Mouse (Mus musculus) CH12.LX (cell line): ENCODE measurements around the gene Siah2. TPM values are rescaled to one million over a fixed set of nuclear protein-coding genes. Genes with fewer than 3 reads are reported as not detected.

ENCODE experiments used
- DNase-seq: peaks from one replicate; pipeline ENCODE4 v3.0.0-alpha.2; 2013; ENCODE audit errors: extremely low read depth
- H3K27ac ChIP-seq: 2 replicates; pipeline ENCODE4 v1.5.1; 2012; ENCODE audit warnings: low read depth, mild to moderate bottlenecking, control low read depth, moderate library complexity; ENCODE audit not compliant: insufficient read depth
- H3K27me3 ChIP-seq: replicated peaks from 2 replicates; pipeline ENCODE3; 2012; ENCODE audit warnings: inconsistent platforms
- H3K36me3 ChIP-seq, 2 experiments: replicated peaks in 1 of 2; 2 replicates each; pipeline versions ENCODE3 to v1.6.1; 2012; ENCODE audit warnings: inconsistent platforms in 1 of 2, low read length in 1 of 2, mild to moderate bottlenecking in 1 of 2, mixed read lengths in 1 of 2, moderate library complexity in 1 of 2; ENCODE audit not compliant: control insufficient read depth in 1 of 2, insufficient read depth in 1 of 2
- H3K4me1 ChIP-seq, 2 experiments: 2 replicates each; pipeline ENCODE4 v1.6.1; 2012; ENCODE audit warnings: inconsistent platforms in 1 of 2, moderate library complexity in 1 of 2; ENCODE audit not compliant: insufficient read depth in 2 of 2, control insufficient read depth in 1 of 2
- H3K4me2 ChIP-seq: 2 replicates; pipeline ENCODE4 v1.6.1; 2012; ENCODE audit warnings: low read depth, mild to moderate bottlenecking, control low read depth; ENCODE audit not compliant: poor library complexity, insufficient read depth, severe bottlenecking
- H3K4me3 ChIP-seq, 3 experiments: fragments of 150-350 bp in 1 of 3; sonication (generic) in 1 of 3; replicated peaks in 1 of 3; 2 replicates each; pipeline versions ENCODE3 to v1.5.1; 2011 to 2012; ENCODE audit warnings: low read depth in 2 of 3, low read length in 2 of 3, mild to moderate bottlenecking in 2 of 3, moderate library complexity in 2 of 3, control low read depth in 1 of 3, improper control_type of control experiment in 1 of 3, inconsistent platforms in 1 of 3, mixed read lengths in 1 of 3; ENCODE audit not compliant: poor library complexity in 1 of 3
- H3K79me2 ChIP-seq: replicated peaks from 2 replicates; pipeline ENCODE4 v1.6.1; 2012; ENCODE audit warnings: mild to moderate bottlenecking, moderate library complexity; ENCODE audit not compliant: control insufficient read depth, poor library complexity, insufficient read depth, severe bottlenecking; ENCODE audit errors: extremely low read depth
- H3K9ac ChIP-seq: 2 replicates; pipeline ENCODE4 v1.6.1; 2012; ENCODE audit warnings: low read depth, mild to moderate bottlenecking, control low read depth, moderate library complexity; ENCODE audit not compliant: insufficient read depth
- H3K9me3 ChIP-seq: replicated peaks from 2 replicates; pipeline ENCODE3; 2012; ENCODE audit warnings: low read length, inconsistent platforms, mixed read lengths
- BHLHE40 ChIP-seq: IDR thresholded peaks from 2 replicates; pipeline ENCODE4 v1.6.1; 2011; ENCODE audit warnings: mild to moderate bottlenecking, low read depth, low read length, improper control_type of control experiment
- CHD1 ChIP-seq: IDR thresholded peaks from 2 replicates; pipeline ENCODE4 v1.6.1; 2012; ENCODE audit warnings: low read depth, low read length, improper control_type of control experiment, inconsistent platforms
- CHD2 ChIP-seq: IDR thresholded peaks from 2 replicates; pipeline ENCODE4 v1.6.1; 2011; ENCODE audit warnings: low read length, improper control_type of control experiment
- CTCF ChIP-seq, 2 experiments: IDR thresholded peaks in 1 of 2; conservative IDR thresholded peaks in 1 of 2; 2 replicates each; pipeline ENCODE4 v1.5.1; 2011 to 2012; ENCODE audit warnings: low read depth in 2 of 2, low read length in 2 of 2, improper control_type of control experiment in 1 of 2, inconsistent platforms in 1 of 2, mild to moderate bottlenecking in 1 of 2, moderate library complexity in 1 of 2
- E2F4 ChIP-seq: IDR thresholded peaks from 2 replicates; pipeline ENCODE4 v1.6.1; 2011; ENCODE audit warnings: low read depth, low read length, improper control_type of control experiment; ENCODE audit not compliant: insufficient replicate concordance
- ELF1 ChIP-seq: IDR thresholded peaks from 2 replicates; pipeline ENCODE4 v1.6.1; 2014; ENCODE audit warnings: low read depth, mild to moderate bottlenecking, inconsistent platforms, low read length, improper control_type of control experiment
- EP300 ChIP-seq: IDR thresholded peaks from 2 replicates; pipeline ENCODE4 v1.6.1; 2011; ENCODE audit warnings: low read length, improper control_type of control experiment
- ETS1 ChIP-seq: conservative IDR thresholded peaks from 2 replicates; pipeline ENCODE4 v1.6.1; 2012; ENCODE audit warnings: low read depth, mild to moderate bottlenecking, inconsistent platforms, low read length, improper control_type of control experiment, moderate library complexity
- GABPA ChIP-seq: IDR thresholded peaks from 2 replicates; pipeline ENCODE4 v1.6.1; 2012; ENCODE audit warnings: low read depth, low read length, improper control_type of control experiment, inconsistent platforms; ENCODE audit not compliant: insufficient replicate concordance
- HCFC1 ChIP-seq: IDR thresholded peaks from 2 replicates; pipeline ENCODE4 v1.6.1; 2012; ENCODE audit warnings: low read depth, mild to moderate bottlenecking, inconsistent platforms, low read length, improper control_type of control experiment
- IRF4 ChIP-seq: IDR thresholded peaks from 2 replicates; pipeline ENCODE4 v1.6.1; 2014; ENCODE audit warnings: low read depth, mild to moderate bottlenecking, inconsistent platforms, low read length, improper control_type of control experiment
- JUN ChIP-seq: IDR thresholded peaks from 2 replicates; pipeline ENCODE4 v1.6.1; 2011; ENCODE audit warnings: low read depth, mild to moderate bottlenecking, low read length, improper control_type of control experiment, moderate library complexity; ENCODE audit not compliant: insufficient read depth
- JUND ChIP-seq: conservative IDR thresholded peaks from 2 replicates; pipeline ENCODE4 v1.6.1; 2011; ENCODE audit warnings: low read depth, low read length, improper control_type of control experiment
- KAT2A ChIP-seq: IDR thresholded peaks from 2 replicates; pipeline ENCODE4 v1.6.1; 2012; ENCODE audit warnings: low read length, improper control_type of control experiment, inconsistent platforms; ENCODE audit not compliant: insufficient replicate concordance
- MAFK ChIP-seq: IDR thresholded peaks from 2 replicates; pipeline ENCODE4 v1.6.1; 2011; ENCODE audit warnings: low read length, improper control_type of control experiment; ENCODE audit not compliant: insufficient replicate concordance
- MAX ChIP-seq: IDR thresholded peaks from 2 replicates; pipeline ENCODE4 v1.6.1; 2011; ENCODE audit warnings: low read length, improper control_type of control experiment
- MAZ ChIP-seq: IDR thresholded peaks from 2 replicates; pipeline ENCODE4 v1.6.1; 2012; ENCODE audit warnings: low read depth, mild to moderate bottlenecking, inconsistent platforms, low read length, improper control_type of control experiment, moderate library complexity
- MEF2A ChIP-seq: IDR thresholded peaks from 2 replicates; pipeline ENCODE4 v1.6.1; 2014; ENCODE audit warnings: low read depth, mild to moderate bottlenecking, inconsistent platforms, low read length, improper control_type of control experiment, borderline replicate concordance
- MXI1 ChIP-seq: IDR thresholded peaks from 2 replicates; pipeline ENCODE4 v1.6.1; 2011; ENCODE audit warnings: mild to moderate bottlenecking, low read depth, low read length, improper control_type of control experiment
- MYC ChIP-seq: IDR thresholded peaks from 2 replicates; pipeline ENCODE4 v1.6.1; 2011; ENCODE audit warnings: low read depth, mild to moderate bottlenecking, improper control_type of control experiment, low read length
- NELFE ChIP-seq: IDR thresholded peaks from 2 replicates; pipeline ENCODE4 v1.6.1; 2011; ENCODE audit warnings: low read depth, low read length, improper control_type of control experiment
- NRF1 ChIP-seq: IDR thresholded peaks from 2 replicates; pipeline ENCODE4 v1.6.1; 2014; ENCODE audit warnings: low read depth, mild to moderate bottlenecking, inconsistent platforms, low read length, improper control_type of control experiment, moderate library complexity
- PAX5 ChIP-seq: IDR thresholded peaks from 2 replicates; pipeline ENCODE4 v1.6.1; 2012; ENCODE audit warnings: low read length, inconsistent platforms, mixed read lengths
- POLR2A ChIP-seq: IDR thresholded peaks from 2 replicates; pipeline ENCODE4 v1.6.1; 2011; ENCODE audit warnings: low read depth, mild to moderate bottlenecking, improper control_type of control experiment, low read length
- POLR2AphosphoS2 ChIP-seq: IDR thresholded peaks from 2 replicates; pipeline ENCODE4 v1.6.1; 2011; ENCODE audit warnings: low read depth, low read length, improper control_type of control experiment
- RAD21 ChIP-seq: IDR thresholded peaks from 2 replicates; pipeline ENCODE4 v1.6.1; 2011; ENCODE audit warnings: low read depth, mild to moderate bottlenecking, low read length, improper control_type of control experiment, moderate library complexity
- RCOR1 ChIP-seq: conservative IDR thresholded peaks from 2 replicates; pipeline ENCODE4 v1.6.1; 2012; ENCODE audit warnings: low read depth, mild to moderate bottlenecking, inconsistent platforms, low read length, improper control_type of control experiment
- SIN3A ChIP-seq: IDR thresholded peaks from 2 replicates; pipeline ENCODE4 v1.6.1; 2012; ENCODE audit warnings: low read length, improper control_type of control experiment, inconsistent platforms
- SMC3 ChIP-seq: IDR thresholded peaks from 2 replicates; pipeline ENCODE4 v1.6.1; 2011; ENCODE audit warnings: low read depth, low read length, improper control_type of control experiment
- TBP ChIP-seq: conservative IDR thresholded peaks from 2 replicates; pipeline ENCODE4 v1.6.1; 2011; ENCODE audit warnings: low read depth, low read length, improper control_type of control experiment
- TCF12 ChIP-seq: IDR thresholded peaks from 2 replicates; pipeline ENCODE4 v1.6.1; 2014; ENCODE audit warnings: low read depth, mild to moderate bottlenecking, inconsistent platforms, low read length, improper control_type of control experiment
- UBTF ChIP-seq: IDR thresholded peaks from 2 replicates; pipeline ENCODE4 v1.6.1; 2012; ENCODE audit warnings: low read depth, mild to moderate bottlenecking, inconsistent platforms, low read length, improper control_type of control experiment, moderate library complexity
- USF1 ChIP-seq: IDR thresholded peaks from 2 replicates; pipeline ENCODE4 v1.6.1; 2014; ENCODE audit warnings: low read depth, mild to moderate bottlenecking, inconsistent platforms, low read length, improper control_type of control experiment
- USF2 ChIP-seq: conservative IDR thresholded peaks from 2 replicates; pipeline ENCODE4 v1.6.1; 2011; ENCODE audit warnings: low read depth, low read length, improper control_type of control experiment
- ZC3H11A ChIP-seq: IDR thresholded peaks from 2 replicates; pipeline ENCODE4 v1.6.1; 2012; ENCODE audit warnings: low read depth, mild to moderate bottlenecking, inconsistent platforms, low read length, improper control_type of control experiment
- ZKSCAN1 ChIP-seq: IDR thresholded peaks from 2 replicates; pipeline ENCODE4 v1.6.1; 2012; ENCODE audit warnings: low read depth, inconsistent platforms, low read length, improper control_type of control experiment, borderline replicate concordance
- ZMIZ1 ChIP-seq: IDR thresholded peaks from 2 replicates; pipeline ENCODE4 v1.6.1; 2012; ENCODE audit warnings: low read depth, mild to moderate bottlenecking, inconsistent platforms, low read length, improper control_type of control experiment
- ZNF384 ChIP-seq: IDR thresholded peaks from 2 replicates; pipeline ENCODE4 v1.6.1; 2012; ENCODE audit warnings: low read depth, low read length, improper control_type of control experiment, inconsistent platforms
- dilution Hi-C: fragments of 300-500 bp; cut with MboI; formaldehyde crosslinking; loops from 2 replicates; pipeline ENCODE4 v1.14.3; 2020; ENCODE audit warnings: low sequenced_read_pairs; ENCODE audit not compliant: extremely low pct_unique_long_range_greater_than_20kb, extremely low pct_ligation_motif_present
- in situ Hi-C: fragments of 300-500 bp; cut with MboI; formaldehyde crosslinking; loops from 3 replicates; pipeline ENCODE4 v1.14.3; 2019; ENCODE audit warnings: low sequenced_read_pairs, low pct_ligation_motif_present, low pct_unique_long_range_greater_than_20kb, mixed read lengths
- polyA plus RNA-seq: library from polyadenylated mRNA; unstranded; fragments of >175 nt; gene quantifications from 2 replicates; pipeline ENCODE4 v1.2.1, GENCODE M21; 2012; ENCODE audit warnings: low read depth; ENCODE audit not compliant: insufficient read length
- total RNA-seq, 2 experiments: library from RNA; depleted of rRNA; stranded (reverse); fragments of 300-350 nt in 1 of 2; fragments of >200 nt in 1 of 2; gene quantifications; 2 replicates each; pipeline ENCODE4 v1.2.3; 2012 to 2014

Siah2 gene
- total RNA-seq (2012; rRNA removed) (125 and 140 TPM in 2 replicates), total RNA-seq (2014; rRNA removed) (119 and 142 TPM in 2 replicates), polyA plus RNA-seq (99.0 and 104 TPM in 2 replicates)

GRCm38 (mm10) chr3:58691997-58692721 lies at the start of gene Siah2:
Gene Siah2, minus strand, starts transcription at chr3:58692400.
- Histone ChIP-seq H3K9me3 (no peaks in the 10 kb centered on the region), H3K4me3 (peak within 1 kb of the TSS; percentile 75 to 98 (median 91)), H3K27ac (peak within 1 kb of the TSS; percentile 94), H3K4me1 (peaks cover 8 to 23% of the 10 kb centered on the region in 2 experiments), H3K36me3 (peaks cover 15 to 22% of the 10 kb centered on the region in 2 experiments), H3K4me2 (peak within 1 kb of the TSS; percentile 78), H3K27me3 (no peaks in the 10 kb centered on the region), H3K9ac (peak within 1 kb of the TSS; percentile 99), H3K79me2 (peaks cover 67% of the 10 kb centered on the region)
- DNase-seq, result peak; percentile 93
- TF ChIP-seq JUND (no peak), ZMIZ1 (peak; percentile 92), GABPA (no peak), NRF1 (peak; percentile 70), SIN3A (peak; percentile 68), MXI1 (peak; percentile 96), TCF12 (peak; percentile 81), TBP (peak; percentile 41; the same call in 1 of the 2 replicates), KAT2A (no peak), RAD21 (no peak; the same call in 1 of the 2 replicates), E2F4 (no peak), MEF2A (peak; percentile 59), BHLHE40 (peak; percentile 91), POLR2AphosphoS2 (peak; percentile 26; the same call in 1 of the 2 replicates), IRF4 (peak; percentile 52; the same call in 1 of the 2 replicates), MYC (peak; percentile 46; the same call in 1 of the 2 replicates), EP300 (no peak), USF2 (no peak; the same call in 1 of the 2 replicates), ZC3H11A (no peak), UBTF (peak; percentile 91; the same call in 1 of the 2 replicates), PAX5 (no peak), USF1 (peak; percentile 68), NELFE (peak; percentile 65; the same call in 1 of the 2 replicates), MAZ (no peak), ZKSCAN1 (no peak), RCOR1 (no peak; the same call in 1 of the 2 replicates), ZNF384 (no peak), MAX (peak; percentile 87), SMC3 (peak; percentile 58), ETS1 (peak; percentile 47), ELF1 (peak; percentile 64; the same call in 1 of the 2 replicates), CHD2 (no peak), POLR2A (peak; percentile 83), HCFC1 (peak; percentile 42), JUN (no peak), CTCF (conservative IDR thresholded peaks at IDR 0.05 in 1 of 2, IDR thresholded peaks at IDR 0.05 in 1 of 2; ENCODE audit: low read depth in 2 of 2, low read length in 2 of 2) (peak in 1 of 2 experiments; percentile 57; a peak in 2 of 4 replicates), CHD1 (no peak), MAFK (no peak)
- in situ Hi-C loops (loop anchor here (25.0 kb wide), 1 partner anchor 280 kb away; the partner anchor contains the start of gene Tsc22d2), dilution Hi-C loops (no loop called here)
